Mouse (Mus musculus) ES-CJ7 (cell line): ENCODE data around the gene Gm13178.

Experiments
- DNase-seq: peaks from one replicate; pipeline ENCODE4 v3.0.0; 2011; ENCODE audit warnings: low read depth, low spot score

Gm13178 gene

GRCm38 (mm10) chr4:144721304-144721703 lies at the start of gene Gm13178:
Gene Gm13178, minus strand, starts transcription at chr4:144721404.
- DNase-seq = no peak

- peak; percentile 51 for DNase-seq
These were observed 44.5 kb upstream of the Gm13178 start for GRCm38 (mm10) chr4:144765722-144766121.

GRCm38 (mm10) chr4:144749139-144749538 lies 27.9 kb upstream of the Gm13178 start:
- no peak for DNase-seq

- no peak for DNase-seq
These were observed 1.5 kb downstream of the Gm13178 start for GRCm38 (mm10) chr4:144719691-144720090.

GRCm38 (mm10) chr4:144718288-144718687 lies 2.9 kb downstream of the Gm13178 start:
- DNase-seq = no peak

GRCm38 (mm10) chr4:144686268-144686667 lies 34.9 kb downstream of the Gm13178 start, which contains the start of gene Gm436:
Gene Gm436, minus strand, starts transcription at chr4:144686368.
- DNase-seq = no peak
